Mouse (Mus musculus) cerebellum, postnatal 36 days (tissue): ENCODE data around the gene Yju2.
A peak's percentile ranks its signal among the peaks of the same experiment; 100 is the strongest.

Source experiments
- DNase-seq, 2 experiments: peaks; one replicate each; pipeline ENCODE4 v3.0.0; 2021 to 2022; ENCODE audit warnings: mixed read lengths in 2 of 2

Yju2 gene

DNA sequence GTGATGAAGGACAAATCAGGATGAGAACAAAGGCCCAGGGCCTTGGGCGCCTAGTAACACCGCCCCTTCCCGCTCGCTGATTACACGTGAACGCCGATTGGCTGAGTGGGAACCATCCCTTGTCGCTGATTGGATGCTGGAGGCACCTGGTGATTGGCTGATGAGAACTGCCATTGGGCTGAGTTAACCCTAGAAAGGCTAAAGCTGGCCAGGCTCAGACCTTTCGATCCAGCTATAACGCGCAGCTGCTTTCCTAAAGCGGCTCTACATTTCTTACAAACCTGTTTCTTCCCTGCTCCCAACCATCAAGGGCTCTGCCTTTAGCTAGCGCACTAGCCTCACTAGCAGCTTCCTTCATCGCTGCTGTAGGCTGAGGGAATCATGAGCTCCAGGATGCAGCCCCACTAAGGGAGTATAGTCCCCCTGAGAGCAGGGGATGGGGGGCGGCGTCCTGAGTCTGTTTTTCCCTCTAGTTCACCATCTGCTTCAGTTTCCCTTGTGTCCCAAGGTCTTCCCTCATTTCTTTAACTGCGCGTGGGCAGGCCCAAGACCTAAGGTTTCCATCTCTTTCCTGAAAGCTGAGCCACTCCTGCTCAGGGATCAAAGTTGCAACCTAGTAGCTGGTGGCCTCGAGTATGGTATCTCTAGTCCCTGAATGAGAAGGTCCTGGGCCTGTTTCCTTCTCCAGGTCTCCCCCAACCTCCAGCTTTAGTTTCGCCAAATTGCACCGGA, 49.6 kb downstream of the Yju2 start:
- DNase-seq = peak; percentile 91 to 94

DNA sequence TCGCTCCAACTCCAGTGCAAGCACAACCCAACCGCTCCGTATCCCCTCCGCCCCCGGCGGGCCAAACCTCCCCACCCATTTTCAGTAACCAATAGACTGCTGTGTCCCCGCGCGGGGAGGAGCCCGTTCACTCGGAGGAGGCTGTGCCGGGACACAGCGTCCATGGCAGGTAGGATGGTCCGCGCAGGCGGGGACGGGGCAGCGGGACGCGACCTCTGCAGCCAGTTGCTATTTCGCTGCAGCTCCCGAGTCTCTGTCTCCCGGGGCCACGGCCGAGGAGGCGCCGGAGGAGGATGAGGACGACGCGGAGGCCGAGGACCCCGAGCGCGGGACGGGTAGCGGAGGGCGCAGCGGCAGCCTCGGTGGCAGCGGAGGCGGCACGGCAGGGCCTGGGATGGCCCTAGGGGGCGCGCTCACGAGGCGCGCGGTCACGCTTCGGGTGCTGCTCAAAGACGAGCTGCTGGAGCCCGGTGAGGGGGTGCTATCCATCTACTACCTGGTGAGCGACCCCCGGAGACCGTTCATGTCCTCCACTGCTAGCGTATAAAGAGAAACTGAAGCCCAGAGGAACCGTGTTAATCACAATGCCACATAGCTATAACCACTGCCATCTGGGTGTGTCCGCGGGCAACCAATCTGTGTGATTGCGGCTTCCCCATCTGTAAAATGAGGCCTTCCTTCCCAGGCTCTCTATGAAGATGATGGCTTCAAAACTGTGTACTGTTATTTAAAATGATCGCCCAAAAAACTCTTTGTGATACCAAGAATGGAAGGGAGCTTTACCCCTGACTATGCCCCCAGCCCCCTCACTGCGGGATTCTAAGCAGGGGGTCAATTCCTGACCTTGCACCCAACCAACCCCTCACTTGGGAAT, 50.4 kb downstream of the Yju2 start:
- DNase-seq = peak; percentile 90 to 95

DNA sequence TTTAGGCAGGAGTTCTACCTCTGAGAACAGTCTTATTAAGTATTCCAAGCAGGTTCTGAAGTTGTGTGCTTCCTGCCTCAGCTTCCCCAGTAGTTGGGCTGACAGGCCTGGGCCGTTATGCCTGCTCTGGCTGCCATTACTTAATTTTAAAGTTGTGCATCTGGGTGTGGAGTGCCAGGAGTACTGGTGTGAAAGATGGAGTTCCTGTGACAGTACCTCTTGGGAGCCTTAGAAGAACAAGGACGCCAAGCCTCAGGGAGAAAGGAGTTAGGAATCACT, 51.0 kb downstream of the Yju2 start:
- no peak for DNase-seq

DNA sequence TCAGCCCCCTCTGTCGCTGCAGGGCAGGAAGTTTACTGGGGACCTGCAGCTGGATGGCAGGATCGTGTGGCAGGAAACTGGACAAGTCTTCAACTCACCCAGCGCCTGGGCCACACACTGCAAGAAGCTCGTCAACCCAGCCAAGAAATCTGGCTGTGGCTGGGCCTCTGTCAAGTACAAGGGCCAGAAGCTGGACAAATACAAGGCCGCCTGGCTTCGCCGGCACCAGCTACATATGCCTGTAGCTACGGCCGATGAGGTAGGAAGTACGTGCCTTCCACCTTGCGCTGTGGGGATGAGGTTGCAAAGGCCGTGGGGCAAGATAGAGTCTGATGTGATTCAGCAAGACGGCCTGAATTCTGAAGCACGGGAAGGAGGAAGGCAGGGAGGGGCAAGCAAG, 51.4 kb downstream of the Yju2 start:
- no peak for DNase-seq

DNA sequence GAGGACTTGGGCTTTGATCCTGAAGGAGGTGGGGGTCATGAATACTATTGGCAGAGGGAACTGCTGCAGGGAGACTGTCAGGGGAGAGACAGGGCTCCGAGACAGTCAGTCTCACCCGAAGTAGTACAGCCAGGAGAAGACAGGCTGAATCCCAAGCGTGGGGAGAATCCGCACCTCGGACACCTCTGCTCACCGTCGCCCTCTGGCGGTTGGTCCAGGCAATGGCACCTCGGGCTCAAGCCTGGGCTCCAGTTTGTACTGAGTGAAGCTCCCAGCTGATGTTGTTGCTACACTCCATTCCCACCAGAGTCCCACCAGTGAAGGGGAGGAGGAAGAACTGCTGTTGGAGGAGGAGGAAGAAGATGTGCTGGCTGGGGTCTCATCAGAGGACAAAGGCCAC, 51.8 kb downstream of the Yju2 start:
- peak; percentile 82 to 83 for DNase-seq

DNA sequence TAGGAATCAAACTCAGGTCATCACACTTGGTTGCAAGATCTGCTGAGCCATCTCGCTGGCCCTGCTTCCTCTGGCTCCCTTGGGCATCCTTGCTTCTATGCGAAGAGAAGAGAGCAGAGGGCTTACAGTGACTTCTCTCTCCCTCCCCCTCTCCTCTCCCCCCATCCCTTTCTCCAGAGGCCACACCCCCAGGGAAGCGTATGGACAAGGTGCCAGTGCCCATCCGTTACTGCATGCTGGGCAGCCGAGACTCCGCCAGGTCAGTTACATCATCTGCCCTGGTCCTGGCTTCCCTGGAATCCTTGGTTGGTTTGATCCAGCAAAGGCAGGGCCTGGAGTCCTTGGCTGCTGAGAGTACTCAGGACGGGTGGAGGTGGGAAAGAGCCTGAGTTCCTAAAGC, 52.5 kb downstream of the Yju2 start:
- peak in 1 of 2 experiments; percentile 59 for DNase-seq

DNA sequence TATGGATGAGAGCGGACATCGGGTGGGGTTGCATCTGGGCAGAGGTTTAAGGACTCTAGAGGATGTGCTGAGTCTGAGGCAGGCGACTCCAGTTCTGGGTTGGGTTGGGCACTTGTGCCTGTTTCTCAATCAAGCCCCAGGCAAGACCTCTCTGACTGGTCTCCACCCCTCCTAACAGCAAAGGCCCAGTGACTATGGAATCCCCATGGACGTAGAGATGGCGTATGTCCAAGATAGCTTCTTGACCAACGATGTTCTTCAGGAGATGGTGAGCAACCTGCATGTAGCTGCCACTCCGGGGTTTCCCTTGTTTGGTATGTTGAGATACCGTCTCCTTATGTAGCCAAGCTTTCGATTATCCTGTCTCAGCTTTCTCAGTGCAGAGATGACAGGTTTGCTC, 56.4 kb downstream of the Yju2 start:
- DNase-seq = no peak

GRCm38 (mm10) chr17:56016382-56016781, 57.5 kb downstream of the Yju2 start:
- DNase-seq = no peak

DNA sequence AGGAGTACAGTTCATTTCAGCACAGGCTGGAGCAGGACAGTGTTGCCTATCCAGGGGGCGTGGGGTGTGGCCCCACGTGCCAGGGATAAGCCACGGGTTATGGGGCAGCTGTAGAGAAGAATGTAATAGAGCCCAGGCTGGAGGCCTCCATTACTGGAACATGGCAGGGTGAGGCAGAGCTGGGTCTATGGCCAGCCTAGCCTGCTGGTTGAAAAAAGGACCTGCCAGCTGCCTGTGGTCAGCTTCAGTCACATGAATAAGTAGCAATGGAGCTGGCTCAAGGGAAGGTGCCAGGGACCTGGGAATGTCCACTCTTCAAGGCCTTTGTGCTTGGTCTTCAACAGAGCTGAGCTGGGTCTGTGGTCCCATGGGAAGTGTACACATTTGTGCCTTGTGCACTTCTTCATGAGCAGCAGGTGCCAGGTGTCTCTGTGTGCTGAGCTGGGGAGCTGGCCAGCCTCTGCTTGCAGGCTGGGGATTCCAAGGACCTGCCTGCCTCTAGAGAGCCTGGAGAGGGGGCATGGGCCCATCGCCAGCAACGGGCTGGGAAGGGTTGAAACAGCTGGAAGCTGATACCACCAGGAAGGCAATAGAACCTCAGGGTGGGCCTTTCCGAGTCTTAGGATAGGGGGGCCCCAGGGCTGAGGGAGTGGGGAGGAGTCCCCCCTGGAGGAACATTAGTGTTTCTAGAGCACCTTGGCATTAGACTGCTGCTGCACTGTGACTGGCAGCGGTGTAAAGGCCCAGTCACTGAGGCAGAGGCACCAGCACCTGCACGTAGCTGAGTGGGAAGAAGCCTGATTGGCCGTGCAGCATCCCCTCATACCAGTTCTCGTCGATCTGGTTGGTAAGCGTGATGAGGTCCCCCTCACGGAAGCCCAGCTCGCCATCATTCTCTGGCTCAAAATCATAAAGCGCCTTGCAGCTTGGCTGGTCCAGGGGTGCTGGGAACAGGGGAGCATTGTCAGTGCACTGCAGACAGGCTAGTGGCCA, 58.2 kb downstream of the Yju2 start:
- DNase-seq = no peak

DNA sequence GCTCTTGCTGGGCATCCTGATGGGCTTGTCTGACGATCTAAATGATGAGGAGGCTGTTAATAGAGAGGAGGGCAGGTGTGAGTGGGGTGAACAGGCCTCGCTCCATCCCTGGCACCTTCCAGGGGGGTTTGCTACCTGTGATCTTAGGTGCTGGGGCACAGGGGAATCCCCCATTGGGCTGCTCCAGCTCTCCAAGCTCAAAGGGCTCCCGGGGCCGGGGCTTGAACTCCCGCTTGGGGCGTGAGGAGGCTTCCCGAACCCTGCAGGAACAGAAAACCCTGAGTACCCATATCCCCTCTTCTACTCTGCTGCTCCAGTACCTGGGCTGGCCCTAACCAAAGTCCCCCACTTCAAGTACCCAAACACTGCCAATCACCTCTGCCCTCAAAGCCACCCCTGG, 58.9 kb downstream of the Yju2 start:
- DNase-seq = no peak
